Mouse (Mus musculus) liver, adult 2 months (tissue): ENCODE measurements around the gene Asb3.

Experiments used
- CTCF ChIP-seq: fragments of 200-500 bp; IDR thresholded peaks from 2 replicates; pipeline ENCODE4 v1.5.1; 2011; ENCODE audit warnings: low read depth, low read length, control low read depth
- POLR2A ChIP-seq: fragments of 200-500 bp; IDR thresholded peaks from 2 replicates; pipeline ENCODE4 v1.6.1; 2011; ENCODE audit warnings: low read length, control low read depth; ENCODE audit not compliant: insufficient read depth; ENCODE audit errors: extremely low read depth

DNA sequence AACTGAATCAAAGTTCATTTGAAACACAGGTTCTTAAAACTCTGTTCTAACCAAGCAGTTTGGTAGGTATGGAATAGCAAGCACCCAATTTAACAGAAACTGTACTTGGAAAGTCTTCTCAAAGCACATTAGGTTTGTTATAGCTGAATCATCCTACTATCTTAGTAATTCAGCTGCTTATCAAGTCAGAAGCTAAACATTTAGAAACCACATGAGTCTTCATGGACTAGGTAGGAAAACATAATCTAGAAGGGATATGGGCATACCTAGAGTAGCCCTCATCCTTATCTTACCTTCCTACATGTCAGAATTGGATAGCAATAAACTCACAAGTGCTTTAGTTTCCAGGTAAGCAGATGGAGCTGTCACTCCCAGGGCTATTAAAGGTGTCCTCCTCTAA, 42.9 kb downstream of the Asb3 start:
- TF ChIP-seq POLR2A (no peak), CTCF (no peak)
